Mouse (Mus musculus) kidney, adult 2 months (tissue): ENCODE measurements around the gene Angptl2.

Experiments
- CTCF ChIP-seq: fragments of 200-500 bp; conservative IDR thresholded peaks from 2 replicates; pipeline ENCODE4 v1.5.1; 2011; ENCODE audit warnings: low read depth, mild to moderate bottlenecking, control low read depth, low read length, moderate library complexity, mixed read lengths; ENCODE audit not compliant: insufficient read depth, insufficient read length
- POLR2A ChIP-seq: fragments of 200-500 bp; IDR thresholded peaks from one replicate; pipeline ENCODE4 v1.6.1; 2011; ENCODE audit warnings: low read depth, low read length, control low read depth

- TF ChIP-seq POLR2A (no peak), CTCF (no peak)
These were observed 9.8 kb upstream of the Angptl2 start for GRCm38 (mm10) chr2:33205939-33206525.
